Mouse (Mus musculus) cortical plate, adult 2 months (tissue): ENCODE results near the gene Cpt1a.

Experiments used
- CTCF ChIP-seq: fragments of 200-500 bp; IDR thresholded peaks from 2 replicates; pipeline ENCODE4 v1.5.1; 2011; ENCODE audit warnings: mild to moderate bottlenecking, control low read depth, low read length; ENCODE audit not compliant: insufficient read depth; ENCODE audit errors: extremely low read depth
- POLR2A ChIP-seq: fragments of 200-500 bp; IDR thresholded peaks from 2 replicates; pipeline ENCODE4 v1.6.1; 2011; ENCODE audit warnings: mild to moderate bottlenecking, low read length, control low read depth; ENCODE audit not compliant: insufficient read depth; ENCODE audit errors: extremely low read depth

DNA sequence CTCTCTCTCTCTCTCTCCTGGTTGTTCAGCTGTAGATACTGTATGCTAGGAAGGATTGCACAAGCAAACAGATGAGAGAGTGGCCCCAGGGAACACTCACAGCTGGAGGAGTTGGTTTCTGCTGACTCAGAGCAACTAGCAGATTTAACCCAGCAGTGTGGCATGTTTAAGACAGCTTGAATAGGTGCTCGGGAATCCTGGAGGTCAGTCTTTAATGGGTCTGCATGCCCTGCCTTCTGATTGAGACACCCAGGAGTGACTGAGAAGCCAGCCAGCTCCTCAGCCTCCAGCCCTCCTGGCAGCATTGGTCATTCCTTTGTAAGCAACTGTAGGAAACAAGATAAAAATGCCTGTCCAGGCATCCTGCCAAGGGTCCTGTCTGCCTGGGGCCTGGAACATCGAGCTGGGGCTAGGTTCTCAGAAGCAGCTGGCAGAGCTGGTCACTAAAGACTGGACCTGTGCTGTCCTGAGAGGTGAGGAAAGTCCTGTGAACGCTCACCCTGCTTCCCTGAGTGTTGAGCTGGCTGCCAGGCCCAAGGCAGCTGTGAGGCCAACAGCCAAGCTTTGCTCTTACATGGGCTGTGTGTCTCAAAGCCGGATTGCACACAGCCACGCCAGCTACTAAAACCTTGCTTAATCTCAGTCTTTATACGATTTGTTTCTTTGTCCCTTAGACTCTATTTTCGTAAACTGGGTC lies 31.4 kb downstream of the Cpt1a start:
- TF ChIP-seq CTCF = no peak
- no peak for TF ChIP-seq POLR2A
